Mouse (Mus musculus) embryonic fibroblast, embryonic 13.5 days (primary cell): Measurements from ENCODE around the gene Itpr3. TPM values are rescaled to one million over a fixed set of nuclear protein-coding genes. Genes with fewer than 3 reads are reported as not detected.

ENCODE experiments used
- H3K27ac ChIP-seq: 2 replicates; pipeline ENCODE4 v1.5.1; 2012; ENCODE audit warnings: low read length, control low read depth, inconsistent platforms; ENCODE audit not compliant: insufficient read depth
- H3K4me1 ChIP-seq: 2 replicates; pipeline ENCODE4 v1.6.1; 2011; ENCODE audit warnings: low read length; ENCODE audit not compliant: control insufficient read depth, insufficient read depth
- H3K4me3 ChIP-seq: 2 replicates; pipeline ENCODE4 v1.5.1; 2011; ENCODE audit warnings: mild to moderate bottlenecking, control low read depth, low read length; ENCODE audit not compliant: insufficient read depth
- CTCF ChIP-seq: IDR thresholded peaks from 2 replicates; pipeline ENCODE4 v1.5.1; 2011; ENCODE audit warnings: mild to moderate bottlenecking, control low read depth, low read length, moderate library complexity, borderline replicate concordance; ENCODE audit not compliant: insufficient read depth
- POLR2A ChIP-seq: IDR thresholded peaks from 2 replicates; pipeline ENCODE4 v1.6.1; 2011; ENCODE audit warnings: low read depth, mild to moderate bottlenecking, control low read depth, low read length, moderate library complexity
- polyA plus RNA-seq: library from polyadenylated mRNA; stranded (reverse); fragments of >200 nt; gene quantifications from 2 replicates; pipeline ENCODE4 v1.2.4, GENCODE M21; 2011; ENCODE audit warnings: low read depth; ENCODE audit not compliant: missing spikeins, insufficient read length

Itpr3 gene
- polyA plus RNA-seq, 1 experiment: 15.7 TPM

GRCm38 (mm10) chr17:27064195-27064594 lies 7.1 kb downstream of the Itpr3 start:
- Histone ChIP-seq H3K4me3 (no peak overlapping the region), H3K27ac (no peak overlapping the region)
- no peak for TF ChIP-seq POLR2A

GRCm38 (mm10) chr17:27066065-27066464 lies 9.0 kb downstream of the Itpr3 start:
- peaks cover 11% of the 10 kb centered on the region; the same call in 1 of the 2 replicates for H3K4me1 ChIP-seq
- H3K4me3 ChIP-seq: no peak overlapping the region
- no peak overlapping the region for H3K27ac ChIP-seq
- TF ChIP-seq CTCF (no peak), POLR2A (no peak)

More at GRCm38 (mm10) chr17:27064195-27064594, 7.1 kb downstream of the Itpr3 start:
- peaks cover 10% of the 10 kb centered on the region for H3K4me1 ChIP-seq

GRCm38 (mm10) chr17:27069071-27069470 lies 12.0 kb downstream of the Itpr3 start:
- Histone ChIP-seq H3K4me3 (no peak overlapping the region), H3K27ac (no peak overlapping the region), H3K4me1 (peaks cover 6% of the 10 kb centered on the region; the same call in 1 of the 2 replicates)
- TF ChIP-seq CTCF (no peak), POLR2A (no peak)

- Histone ChIP-seq H3K27ac (no peak overlapping the region), H3K4me1 (peaks cover 14% of the 10 kb centered on the region; the same call in 1 of the 2 replicates), H3K4me3 (no peak overlapping the region)
- TF ChIP-seq POLR2A: no peak
- no peak for TF ChIP-seq CTCF
Observed at GRCm38 (mm10) chr17:27070913-27071312, 13.8 kb downstream of the Itpr3 start.

- H3K4me1 ChIP-seq: peaks cover 14% of the 10 kb centered on the region; the same call in 1 of the 2 replicates
- no peak overlapping the region for H3K27ac ChIP-seq
- no peak for TF ChIP-seq POLR2A
- H3K4me3 ChIP-seq: no peak overlapping the region
Observed at GRCm38 (mm10) chr17:27071630-27072029, 14.5 kb downstream of the Itpr3 start.

- TF ChIP-seq CTCF (no peak), POLR2A (no peak)
- no peak overlapping the region for H3K27ac ChIP-seq
- no peak overlapping the region for H3K4me3 ChIP-seq
- H3K4me1 ChIP-seq: peaks cover 14% of the 10 kb centered on the region; the same call in 1 of the 2 replicates
Observed at GRCm38 (mm10) chr17:27072363-27072762, 15.3 kb downstream of the Itpr3 start.

- H3K4me3 ChIP-seq: no peak overlapping the region
- TF ChIP-seq CTCF (no peak), POLR2A (no peak)
- peaks cover 14% of the 10 kb centered on the region; the same call in 1 of the 2 replicates for H3K4me1 ChIP-seq
- H3K27ac ChIP-seq: no peak overlapping the region
Observed at GRCm38 (mm10) chr17:27073126-27073525, 16.0 kb downstream of the Itpr3 start.

- H3K4me3 ChIP-seq: no peak overlapping the region
- H3K4me1 ChIP-seq: peaks cover 14% of the 10 kb centered on the region; the same call in 1 of the 2 replicates
- no peak for TF ChIP-seq CTCF
- TF ChIP-seq POLR2A: no peak
- no peak overlapping the region for H3K27ac ChIP-seq
Observed at GRCm38 (mm10) chr17:27073778-27074177, 16.7 kb downstream of the Itpr3 start.

- H3K27ac ChIP-seq: no peak overlapping the region
- no peak for TF ChIP-seq CTCF
- TF ChIP-seq POLR2A: no peak
- H3K4me1 ChIP-seq: peaks cover 13% of the 10 kb centered on the region; the same call in 1 of the 2 replicates
- no peak overlapping the region for H3K4me3 ChIP-seq
Observed at GRCm38 (mm10) chr17:27074236-27074635, 17.1 kb downstream of the Itpr3 start.

- no peak overlapping the region for H3K4me3 ChIP-seq
- H3K4me1 ChIP-seq: peaks cover 8% of the 10 kb centered on the region; the same call in 1 of the 2 replicates
- TF ChIP-seq POLR2A (no peak), CTCF (no peak)
- H3K27ac ChIP-seq: no peak overlapping the region
Observed at GRCm38 (mm10) chr17:27074849-27075745, 18.0 kb downstream of the Itpr3 start.
